Mouse (Mus musculus) limb, embryonic 13.5 days (tissue): Measurements from ENCODE around the gene Smc4. TPM values are rescaled to one million over a fixed set of nuclear protein-coding genes. Genes with fewer than 3 reads are reported as not detected.

Experiments
- ATAC-seq: fragments of 200-750 bp; cut with Nextera tagmentation; 2 replicates; pipeline ENCODE4 v1.8.0; 2017; ENCODE audit warnings: low read depth, moderate number of reproducible peaks, moderate TSS enrichment; ENCODE audit not compliant: low FRiP score
- H3K27ac ChIP-seq: fragments of 300-500 bp; sonication (generic); 2 replicates; pipeline ENCODE4 v1.5.1; 2015; ENCODE audit warnings: inconsistent platforms, mild to moderate bottlenecking, moderate library complexity
- H3K27me3 ChIP-seq: fragments of 300-500 bp; sonication (generic); 2 replicates; pipeline ENCODE4 v1.6.1; 2015; ENCODE audit warnings: mild to moderate bottlenecking, inconsistent platforms
- H3K36me3 ChIP-seq: fragments of 300-500 bp; sonication (generic); 2 replicates; pipeline ENCODE4 v1.6.1; 2015; ENCODE audit warnings: inconsistent platforms, mild to moderate bottlenecking, moderate library complexity
- H3K4me1 ChIP-seq: fragments of 300-500 bp; sonication (generic); 2 replicates; pipeline ENCODE4 v1.6.1; 2015; ENCODE audit warnings: inconsistent platforms
- H3K4me2 ChIP-seq: fragments of 300-500 bp; sonication (generic); replicated peaks from 2 replicates; pipeline ENCODE4 v1.6.1; 2015; ENCODE audit warnings: inconsistent platforms, mild to moderate bottlenecking, moderate library complexity
- H3K4me3 ChIP-seq: fragments of 300-500 bp; sonication (generic); 2 replicates; pipeline ENCODE4 v1.5.1; 2015; ENCODE audit warnings: moderate library complexity, mild to moderate bottlenecking, inconsistent platforms
- H3K9ac ChIP-seq: fragments of 300-500 bp; sonication (generic); 2 replicates; pipeline ENCODE4 v1.6.1; 2015; ENCODE audit warnings: mild to moderate bottlenecking, inconsistent platforms
- H3K9me3 ChIP-seq: fragments of 300-500 bp; sonication (generic); 2 replicates; pipeline ENCODE4 v1.6.1; 2016; ENCODE audit warnings: inconsistent platforms
- WGBS: fragments of 180-500 bp; shearing (Covaris S2); methylation state at CpG from one replicate; pipeline ENCODE4 v1.1.7; 2015; 5-methylcytosine and 5-hydroxymethylcytosine counted together
- polyA plus RNA-seq: library from polyadenylated mRNA; unstranded; fragments of >200 nt; fragmentation: Nextera tagmentation; extraction: Ambion mirVana; gene quantifications from 2 replicates; pipeline ENCODE4 v1.2.1, GENCODE M21; 2015

Gene Smc4
- polyA plus RNA-seq = 173 and 176 TPM in 2 replicates

DNA sequence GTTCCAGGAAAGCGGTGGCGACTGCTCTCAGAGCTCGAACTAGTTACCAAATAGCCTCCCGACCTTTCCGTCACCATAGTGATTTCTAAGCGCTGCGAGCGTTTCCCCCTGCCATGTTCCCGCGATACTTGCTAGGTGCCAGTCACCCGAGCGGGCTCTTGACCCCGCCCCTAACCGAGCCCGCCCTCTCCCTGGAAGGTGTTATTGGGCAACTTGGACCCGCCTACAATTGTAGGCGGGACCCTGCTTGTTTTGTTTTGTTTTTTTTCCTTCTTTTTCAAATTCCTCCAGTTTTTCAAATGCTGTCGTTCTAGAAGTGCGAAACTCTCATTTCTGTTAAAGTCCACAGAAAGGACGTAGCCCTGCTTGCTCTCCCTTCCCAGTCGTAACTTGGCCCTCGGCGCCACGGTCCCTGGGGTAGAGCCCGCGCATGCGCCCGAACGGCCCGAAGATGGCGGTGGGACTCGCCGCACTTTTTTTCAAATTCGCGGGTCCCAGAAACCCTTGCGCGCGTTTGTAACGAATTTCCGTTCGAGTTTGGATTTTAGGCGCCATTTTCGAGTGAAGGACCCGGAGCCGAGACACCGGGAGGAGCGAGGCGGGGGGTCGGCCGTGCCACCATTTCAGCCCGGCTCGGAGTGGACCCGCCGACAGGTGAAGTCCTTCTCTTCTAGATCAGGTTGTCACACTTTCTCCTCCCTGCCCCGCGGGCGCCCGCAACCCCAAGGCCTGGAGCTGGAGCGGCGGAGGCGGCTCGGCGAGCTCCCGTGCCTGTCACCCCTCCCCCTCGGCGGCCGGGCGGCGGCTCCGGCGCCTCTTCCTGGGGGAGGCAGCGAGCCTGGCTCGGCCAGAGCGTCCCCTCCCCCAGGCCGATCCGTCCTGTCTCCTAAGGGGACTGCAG is at the start of gene Smc4, which contains the start of gene Ift80:
Gene Smc4, plus strand, starts transcription at position 302 of the 901 bp plus-strand sequence.
Gene Ift80, minus strand, starts transcription at position 134 of the 901 bp plus-strand sequence.
- under 1% methylated on average over 63 of the region's 76 CpGs for WGBS

DNA sequence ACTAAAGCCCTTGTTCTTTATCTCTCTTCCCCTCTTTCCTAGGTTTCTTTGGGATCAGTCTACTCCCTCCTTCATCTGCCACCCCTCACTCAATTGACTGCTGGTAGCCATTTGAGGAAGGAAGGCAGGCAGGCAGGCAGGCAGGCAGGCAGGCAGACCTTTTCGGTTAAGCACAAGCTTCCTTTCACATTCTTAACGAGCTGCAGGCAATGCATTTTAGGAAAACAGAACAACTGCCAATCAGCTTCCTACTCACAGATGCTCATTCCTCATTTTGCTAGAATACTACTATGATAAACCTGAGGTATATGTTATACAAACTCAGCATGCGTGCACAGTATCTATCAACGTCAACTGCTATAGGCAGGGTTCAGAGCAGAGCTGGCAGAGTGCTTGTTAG is 48.1 kb upstream of the Smc4 start:
- H3K4me1 ChIP-seq = no peaks in the 10 kb centered on the region
- no peaks in the 10 kb centered on the region for H3K9me3 ChIP-seq
- ATAC-seq = no peak
- no peak overlapping the region for H3K4me2 ChIP-seq
- 49% methylated on average over 4 of the region's 4 CpGs for WGBS
- H3K27ac ChIP-seq = no peak overlapping the region
- H3K36me3 ChIP-seq = peaks cover 18% of the 10 kb centered on the region
- H3K9ac ChIP-seq = no peak overlapping the region
- no peak overlapping the region for H3K4me3 ChIP-seq
- no peaks in the 10 kb centered on the region for H3K27me3 ChIP-seq

More for the DNA sequence above, at the start of gene Smc4, which contains the start of gene Ift80:
- no peaks in the 10 kb centered on the region for H3K9me3 ChIP-seq
- peak; percentile 95 for ATAC-seq
- H3K4me3 ChIP-seq = peak within 1 kb of the TSS; percentile 98
- peak within 1 kb of the TSS; percentile 94 for H3K27ac ChIP-seq
- peak within 1 kb of the TSS; percentile 93 for H3K9ac ChIP-seq
- H3K4me1 ChIP-seq = peaks cover 9% of the 10 kb centered on the region
- peak within 1 kb of the TSS; percentile 78 for H3K4me2 ChIP-seq
- no peaks in the 10 kb centered on the region for H3K36me3 ChIP-seq
- no peaks in the 10 kb centered on the region for H3K27me3 ChIP-seq

DNA sequence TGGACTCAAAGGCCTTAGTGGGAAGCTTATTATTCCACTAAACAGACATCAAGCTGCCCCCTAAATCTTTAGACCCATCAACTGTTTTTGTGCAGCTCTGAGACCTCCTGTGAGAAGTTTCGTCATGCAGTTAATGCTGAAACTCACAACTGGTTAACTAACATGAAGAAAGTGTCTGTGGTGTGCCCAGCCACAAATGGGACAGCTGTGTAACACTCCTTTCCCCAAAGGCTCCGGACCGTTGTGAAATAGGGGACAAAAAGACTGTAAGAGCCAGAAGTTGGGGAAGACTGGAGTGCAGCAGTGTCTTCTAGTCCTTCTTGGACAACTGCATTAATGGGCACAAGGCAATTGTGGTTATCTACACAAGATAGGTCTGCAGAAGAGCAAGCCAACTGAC is 47.1 kb upstream of the Smc4 start:
- no peaks in the 10 kb centered on the region for H3K27me3 ChIP-seq
- no peak overlapping the region for H3K4me2 ChIP-seq
- H3K27ac ChIP-seq = no peak overlapping the region
- no peak overlapping the region for H3K4me3 ChIP-seq
- no peak overlapping the region for H3K9ac ChIP-seq
- no peak for ATAC-seq
- 93% methylated on average over 3 of the region's 3 CpGs for WGBS
- H3K4me1 ChIP-seq = no peaks in the 10 kb centered on the region
- peaks cover 23% of the 10 kb centered on the region for H3K36me3 ChIP-seq
- H3K9me3 ChIP-seq = no peaks in the 10 kb centered on the region

DNA sequence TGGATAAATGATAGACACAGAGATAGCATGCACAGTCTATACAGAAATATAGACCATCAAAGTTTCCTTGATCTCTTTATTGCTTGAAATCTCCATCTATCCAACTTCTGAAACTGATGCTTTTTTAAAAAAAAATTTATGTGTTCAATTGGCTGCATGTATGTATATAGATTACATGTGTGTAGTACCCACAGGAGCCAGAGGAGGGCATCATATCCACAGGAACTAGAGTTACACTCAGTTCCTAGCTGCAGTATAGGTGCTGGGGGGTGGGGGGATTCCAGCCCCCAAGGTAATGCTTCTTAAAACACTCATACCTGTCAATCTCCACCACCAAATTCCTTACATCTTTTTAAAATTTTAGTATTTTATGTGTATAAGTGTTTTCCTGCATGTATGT is 39.9 kb upstream of the Smc4 start:
- ATAC-seq = no peak
- Histone ChIP-seq H3K9me3 (0 out of 2 replicates have a peak, but pooled peaks cover 3% of the 10 kb centered on the region), H3K4me2 (no peak overlapping the region), H3K4me1 (no peaks in the 10 kb centered on the region), H3K36me3 (peaks cover 68% of the 10 kb centered on the region), H3K4me3 (no peak overlapping the region), H3K9ac (no peak overlapping the region), H3K27ac (no peak overlapping the region), H3K27me3 (no peaks in the 10 kb centered on the region)

DNA sequence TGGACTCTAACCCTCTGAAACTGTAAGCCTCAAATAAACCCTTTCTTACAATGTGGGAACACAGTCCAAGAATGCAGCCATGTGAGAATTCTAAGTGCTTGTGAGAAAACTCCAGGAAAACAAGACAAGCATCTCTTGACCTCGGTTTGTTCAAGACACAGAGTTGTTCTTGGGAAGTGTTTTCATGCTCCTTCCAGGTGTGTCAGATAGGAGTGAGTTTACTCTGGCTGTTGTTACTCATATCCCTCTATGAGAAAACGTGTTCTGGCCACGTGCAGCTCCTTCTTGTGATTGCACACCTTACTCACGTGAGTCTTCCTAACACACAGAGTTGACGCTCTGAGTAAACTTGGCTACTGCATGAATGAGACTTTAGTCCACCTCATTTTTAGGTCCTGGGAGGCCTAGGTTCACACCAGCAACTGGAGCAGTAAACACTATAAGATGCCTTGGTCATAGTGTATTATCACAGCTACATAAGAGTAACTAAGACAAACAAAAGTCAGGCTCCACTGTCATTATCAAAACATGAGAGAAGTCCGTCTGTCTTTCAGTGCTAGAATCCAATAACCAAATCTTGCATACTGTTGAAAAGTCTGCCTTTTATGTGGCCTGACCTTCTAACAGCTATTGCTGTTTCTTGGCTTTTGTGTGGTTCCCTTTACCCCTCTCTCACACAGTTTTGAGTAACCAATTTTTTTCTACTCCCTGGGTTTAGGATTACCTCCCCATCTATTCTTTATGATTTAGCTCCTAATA is 37.8 kb upstream of the Smc4 start:
- no peak for ATAC-seq
- Histone ChIP-seq H3K4me2 (no peak overlapping the region), H3K36me3 (peaks cover 57% of the 10 kb centered on the region), H3K9me3 (0 out of 2 replicates have a peak, but pooled peaks cover 3% of the 10 kb centered on the region), H3K27ac (no peak overlapping the region), H3K9ac (no peak overlapping the region), H3K4me3 (no peak overlapping the region), H3K4me1 (no peaks in the 10 kb centered on the region), H3K27me3 (no peaks in the 10 kb centered on the region)
- 97% methylated on average over 6 of the region's 6 CpGs for WGBS

DNA sequence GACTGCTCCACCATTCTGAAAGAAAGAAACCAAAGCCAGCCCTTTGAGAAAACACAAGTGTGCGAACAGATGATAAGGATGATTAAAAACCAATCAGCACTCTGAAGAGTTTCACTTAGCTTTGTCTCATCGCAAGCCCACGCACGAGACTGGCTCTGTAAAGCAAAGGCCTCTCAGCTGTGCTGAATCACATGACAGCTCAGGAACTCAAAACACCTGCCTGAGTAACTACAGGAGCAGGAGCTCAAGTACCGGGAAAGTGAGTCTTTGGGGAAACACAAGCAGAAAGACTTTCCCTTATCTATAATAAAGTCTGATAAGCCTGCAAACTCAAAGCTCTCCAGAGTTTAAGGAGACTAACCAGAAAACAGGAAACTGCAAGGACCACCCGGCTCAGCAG is 37.1 kb upstream of the Smc4 start:
- no peak overlapping the region for H3K4me2 ChIP-seq

DNA sequence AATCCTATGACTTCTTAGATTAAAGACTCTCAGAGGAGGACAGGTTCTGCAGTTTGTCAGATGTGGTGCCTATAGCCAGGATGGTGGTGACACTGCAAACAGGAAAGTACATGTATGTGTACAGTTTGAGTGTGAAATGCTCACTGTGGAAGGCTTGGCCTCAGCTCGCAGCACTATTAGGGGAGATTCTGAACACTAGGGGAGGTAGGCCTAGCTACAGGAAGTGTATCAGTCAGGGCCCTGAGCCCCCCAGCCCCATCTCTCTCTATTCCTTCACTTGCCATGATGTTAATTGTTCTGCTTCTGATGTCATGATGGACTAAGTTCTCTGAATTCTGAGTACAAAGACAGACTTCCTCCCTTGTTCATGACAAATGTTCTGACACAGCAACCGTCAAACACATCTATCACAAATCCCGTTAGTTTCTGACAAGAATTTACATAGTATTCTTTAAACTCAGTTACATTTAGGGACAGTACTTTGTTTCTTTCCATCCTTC is 35.4 kb upstream of the Smc4 start:
- peaks cover 51% of the 10 kb centered on the region for H3K36me3 ChIP-seq
- no peak overlapping the region for H3K27ac ChIP-seq
- H3K4me3 ChIP-seq = no peak overlapping the region
- H3K27me3 ChIP-seq = no peaks in the 10 kb centered on the region
- no peak overlapping the region for H3K4me2 ChIP-seq
- 0 out of 2 replicates have a peak, but pooled peaks cover 3% of the 10 kb centered on the region for H3K9me3 ChIP-seq
- 98% methylated on average over 3 of the region's 3 CpGs for WGBS
- H3K4me1 ChIP-seq = no peaks in the 10 kb centered on the region
- ATAC-seq = no peak
- no peak overlapping the region for H3K9ac ChIP-seq

More for the DNA sequence above, 37.1 kb upstream of the Smc4 start:
- Histone ChIP-seq H3K9me3 (0 out of 2 replicates have a peak, but pooled peaks cover 3% of the 10 kb centered on the region), H3K27me3 (no peaks in the 10 kb centered on the region), H3K4me3 (no peak overlapping the region), H3K36me3 (peaks cover 53% of the 10 kb centered on the region), H3K9ac (no peak overlapping the region), H3K4me1 (no peaks in the 10 kb centered on the region), H3K27ac (no peak overlapping the region)
- ATAC-seq = no peak
- WGBS = 85% methylated on average over 6 of the region's 6 CpGs

DNA sequence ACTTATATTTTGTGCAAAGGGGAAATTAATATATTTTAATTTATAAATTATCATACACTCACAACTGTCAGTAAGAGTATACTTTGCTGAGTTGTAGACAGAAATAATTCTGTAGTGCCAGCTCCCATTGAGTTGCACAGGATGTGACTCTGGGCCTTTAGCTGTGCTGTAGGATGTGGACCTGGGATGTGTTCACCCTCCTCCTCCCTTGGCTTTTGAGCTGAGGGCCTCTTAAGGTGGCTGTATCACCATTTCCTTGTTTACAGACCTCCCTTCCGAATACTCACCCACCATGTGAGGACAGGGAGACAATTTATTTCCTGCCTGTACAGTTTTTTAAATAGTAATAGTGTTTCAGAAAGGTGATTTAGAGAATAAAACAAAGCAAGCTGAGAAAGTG is 31.0 kb upstream of the Smc4 start:
- WGBS = 61% methylated on average over 1 of the region's 1 CpGs
- Histone ChIP-seq H3K9me3 (no peaks in the 10 kb centered on the region), H3K4me3 (no peak overlapping the region), H3K27ac (no peak overlapping the region), H3K36me3 (peaks cover 17% of the 10 kb centered on the region), H3K4me1 (peaks cover 13% of the 10 kb centered on the region; the same call in 1 of the 2 replicates), H3K9ac (no peak overlapping the region), H3K4me2 (no peak overlapping the region), H3K27me3 (no peaks in the 10 kb centered on the region)
- no peak for ATAC-seq

DNA sequence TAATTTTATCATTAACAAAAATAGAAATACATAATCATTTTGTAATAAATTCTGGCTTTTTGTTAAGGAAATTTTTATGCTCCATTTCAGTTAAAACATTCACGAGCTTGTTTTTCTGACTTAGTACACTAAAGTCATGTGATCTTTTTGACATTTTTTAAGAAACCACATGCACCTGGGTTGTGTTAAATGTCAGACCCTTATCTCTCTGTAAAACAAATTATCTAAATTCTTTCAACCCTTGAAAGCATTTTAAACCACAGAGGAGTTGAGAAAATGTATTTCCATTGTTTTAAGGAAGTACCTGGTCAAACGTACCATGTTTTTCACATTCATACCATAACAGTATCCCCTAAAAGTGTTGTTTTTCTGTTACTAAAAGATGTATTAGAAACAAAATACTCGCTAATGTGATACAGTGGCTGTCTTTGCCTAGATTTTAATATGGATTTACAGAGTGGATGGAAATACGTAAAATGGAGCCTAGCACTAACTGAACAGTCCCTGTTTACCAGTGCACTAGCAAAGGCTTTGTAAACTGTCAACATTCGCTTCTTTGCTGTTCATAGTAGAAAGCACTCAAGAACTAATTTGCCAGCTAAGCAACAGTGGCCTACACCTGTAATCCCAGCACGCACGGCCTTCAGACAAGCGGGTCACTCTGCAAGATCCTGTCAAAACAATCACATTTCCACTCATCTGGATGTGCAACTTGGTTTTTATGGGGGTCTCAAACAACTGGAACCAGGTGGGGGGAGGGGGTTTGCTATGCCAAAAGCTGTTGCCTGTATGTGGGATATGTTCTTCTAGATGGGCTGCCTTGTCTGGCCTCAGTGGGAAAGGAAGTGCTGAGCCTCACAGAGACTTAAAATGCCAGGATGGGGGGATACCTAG is 29.7 kb upstream of the Smc4 start:
- no peak overlapping the region for H3K4me2 ChIP-seq
- no peaks in the 10 kb centered on the region for H3K27me3 ChIP-seq
- WGBS = 72% methylated on average over 8 of the region's 8 CpGs
- no peak overlapping the region for H3K27ac ChIP-seq
- H3K4me1 ChIP-seq = peaks cover 13% of the 10 kb centered on the region; the same call in 1 of the 2 replicates
- H3K4me3 ChIP-seq = no peak overlapping the region
- no peak for ATAC-seq
- peaks cover 11% of the 10 kb centered on the region for H3K36me3 ChIP-seq
- H3K9me3 ChIP-seq = no peaks in the 10 kb centered on the region
- no peak overlapping the region for H3K9ac ChIP-seq

DNA sequence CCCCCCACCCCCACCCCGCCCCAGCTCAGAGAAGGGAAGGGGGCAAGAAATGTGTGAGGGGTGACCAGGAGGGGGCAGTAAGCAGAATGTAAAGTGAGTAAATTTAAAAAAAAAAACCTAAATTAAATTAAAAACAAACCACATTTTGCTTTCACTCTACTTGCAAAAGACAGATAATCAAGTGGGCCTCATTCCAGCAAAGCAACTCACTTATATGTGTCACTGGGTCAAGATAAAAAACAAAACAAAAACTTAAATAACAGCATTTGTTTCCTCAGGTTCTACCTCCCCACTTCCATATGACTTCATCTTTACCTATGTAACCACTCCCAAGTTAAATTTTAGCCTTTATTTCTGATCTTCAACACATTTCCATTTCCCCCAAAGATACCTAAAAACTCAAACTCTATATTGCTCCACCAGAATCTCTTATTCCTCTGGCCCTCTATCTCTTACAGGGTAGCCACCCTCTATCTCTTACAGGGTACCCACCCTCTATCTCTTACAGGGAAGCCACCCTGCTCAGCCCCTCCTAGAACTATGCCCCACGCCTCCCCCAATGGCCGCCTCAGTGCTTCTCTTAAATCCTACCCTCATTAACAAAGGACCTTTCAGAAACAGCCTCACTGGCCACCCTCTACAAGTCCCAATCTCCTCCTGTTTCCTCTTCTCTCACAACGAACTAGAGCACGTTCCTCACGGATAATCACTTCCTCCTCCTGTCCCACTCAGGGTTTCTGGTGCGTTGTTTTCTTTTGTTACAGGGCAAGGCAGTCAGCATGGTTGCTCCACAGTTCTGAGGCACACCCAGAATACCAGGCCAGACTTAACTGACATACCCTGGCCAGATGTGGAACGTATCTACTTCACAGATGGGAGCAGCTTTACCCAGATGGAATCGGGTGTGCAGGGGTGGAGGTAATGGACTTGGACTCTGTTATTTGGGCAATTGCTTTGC is 28.7 kb upstream of the Smc4 start:
- Histone ChIP-seq H3K27ac (peak overlapping the region; percentile 44; the same call in 1 of the 2 replicates), H3K9ac (no peak overlapping the region), H3K4me2 (no peak overlapping the region), H3K4me1 (peaks cover 13% of the 10 kb centered on the region; the same call in 1 of the 2 replicates), H3K36me3 (peaks cover 11% of the 10 kb centered on the region), H3K9me3 (no peaks in the 10 kb centered on the region), H3K4me3 (no peak overlapping the region), H3K27me3 (no peaks in the 10 kb centered on the region)
- ATAC-seq = no peak
- WGBS = 52% methylated on average over 9 of the region's 9 CpGs
